Mouse (Mus musculus): ENCODE measurements around the gene Golga3.
A peak's percentile ranks its signal among the peaks of the same experiment; 100 is the strongest.

Golga3 gene

GRCm38 (mm10) chr5:110222757-110223156 is 46.3 kb downstream of the Golga3 start:
- peaks cover 79% of the 10 kb centered on the region for H3K36me3 ChIP-seq (ENCODE audit: insufficient read depth, low read length)
- no peak overlapping the region for H3K4me3 ChIP-seq (replicated peaks; ENCODE audit: low read length)
- no peak for TF ChIP-seq POU5F1 (IDR thresholded peaks at IDR 0.05; ENCODE audit: borderline replicate concordance, low read length)
- no peak for TF ChIP-seq NANOG (IDR thresholded peaks at IDR 0.05; ENCODE audit: borderline replicate concordance, low read length)
- TF ChIP-seq CTCF (conservative IDR thresholded peaks at IDR 0.05; ENCODE audit: low read length): no peak
- H3K27me3 ChIP-seq (ENCODE audit: insufficient read depth, low read length): no peaks in the 10 kb centered on the region
- peaks cover 19% of the 10 kb centered on the region for H3K9me3 ChIP-seq (ENCODE audit: low read length)
- H3K4me1 ChIP-seq (replicated peaks; ENCODE audit: low read depth, low read length): peaks cover 11% of the 10 kb centered on the region

- Histone ChIP-seq H3K36me3 (ENCODE audit: insufficient read depth, low read length) (peaks cover 58% of the 10 kb centered on the region), H3K4me1 (replicated peaks; ENCODE audit: low read depth, low read length) (peaks cover 25% of the 10 kb centered on the region), H3K27me3 (ENCODE audit: insufficient read depth, low read length) (no peaks in the 10 kb centered on the region), H3K9me3 (ENCODE audit: low read length) (peaks cover 25% of the 10 kb centered on the region), H3K4me3 (replicated peaks; ENCODE audit: low read length) (no peak overlapping the region)
- TF ChIP-seq POU5F1 (IDR thresholded peaks at IDR 0.05; ENCODE audit: borderline replicate concordance, low read length) (no peak), NANOG (IDR thresholded peaks at IDR 0.05; ENCODE audit: borderline replicate concordance, low read length) (no peak), CTCF (conservative IDR thresholded peaks at IDR 0.05; ENCODE audit: low read length) (no peak)
Observed at GRCm38 (mm10) chr5:110225056-110225455, 48.6 kb downstream of the Golga3 start.

GRCm38 (mm10) chr5:110227336-110227883 is 50.9 kb downstream of the Golga3 start:
- Histone ChIP-seq H3K27me3 (ENCODE audit: insufficient read depth, low read length) (no peaks in the 10 kb centered on the region), H3K4me3 (replicated peaks; ENCODE audit: low read length) (no peak overlapping the region), H3K36me3 (ENCODE audit: insufficient read depth, low read length) (peaks cover 39% of the 10 kb centered on the region), H3K4me1 (replicated peaks; ENCODE audit: low read depth, low read length) (peaks cover 34% of the 10 kb centered on the region), H3K9me3 (ENCODE audit: low read length) (peaks cover 25% of the 10 kb centered on the region)
- peak; percentile 88 for TF ChIP-seq NANOG (IDR thresholded peaks at IDR 0.05; ENCODE audit: borderline replicate concordance, low read length)
- TF ChIP-seq CTCF (conservative IDR thresholded peaks at IDR 0.05; ENCODE audit: low read length): no peak

GRCm38 (mm10) chr5:110230401-110230779 is 53.9 kb downstream of the Golga3 start:
- TF ChIP-seq POU5F1 (IDR thresholded peaks at IDR 0.05; ENCODE audit: borderline replicate concordance, low read length): no peak
- TF ChIP-seq CTCF (conservative IDR thresholded peaks at IDR 0.05; ENCODE audit: low read length): no peak
- no peak for TF ChIP-seq NANOG (IDR thresholded peaks at IDR 0.05; ENCODE audit: borderline replicate concordance, low read length)
- Histone ChIP-seq H3K4me3 (replicated peaks; ENCODE audit: low read length) (peak overlapping the region; percentile 98), H3K27me3 (ENCODE audit: insufficient read depth, low read length) (no peaks in the 10 kb centered on the region), H3K4me1 (replicated peaks; ENCODE audit: low read depth, low read length) (peaks cover 47% of the 10 kb centered on the region), H3K36me3 (ENCODE audit: insufficient read depth, low read length) (peaks cover 32% of the 10 kb centered on the region), H3K9me3 (ENCODE audit: low read length) (peaks cover 25% of the 10 kb centered on the region)

- peaks cover 24% of the 10 kb centered on the region for H3K9me3 ChIP-seq (ENCODE audit: low read length)
- H3K4me3 ChIP-seq (replicated peaks; ENCODE audit: low read length): peak within 1 kb of the TSS; percentile 98
- no peaks in the 10 kb centered on the region for H3K27me3 ChIP-seq (ENCODE audit: insufficient read depth, low read length)
- TF ChIP-seq CTCF (conservative IDR thresholded peaks at IDR 0.05; ENCODE audit: low read length) (no peak), NANOG (IDR thresholded peaks at IDR 0.05; ENCODE audit: borderline replicate concordance, low read length) (no peak), POU5F1 (IDR thresholded peaks at IDR 0.05; ENCODE audit: borderline replicate concordance, low read length) (no peak)
- H3K36me3 ChIP-seq (ENCODE audit: insufficient read depth, low read length): peaks cover 31% of the 10 kb centered on the region
- H3K4me1 ChIP-seq (replicated peaks; ENCODE audit: low read depth, low read length): peaks cover 47% of the 10 kb centered on the region
Observed at GRCm38 (mm10) chr5:110230780-110231461, 54.4 kb downstream of the Golga3 start, which contains the start of gene Ankle2. Gene Ankle2 (plus strand): TSS chr5:110231004.

GRCm38 (mm10) chr5:110231638-110232037 is 55.1 kb downstream of the Golga3 start:
- H3K27me3 ChIP-seq (ENCODE audit: insufficient read depth, low read length): no peaks in the 10 kb centered on the region
- H3K4me1 ChIP-seq (replicated peaks; ENCODE audit: low read depth, low read length): peaks cover 45% of the 10 kb centered on the region
- H3K36me3 ChIP-seq (ENCODE audit: insufficient read depth, low read length): peaks cover 33% of the 10 kb centered on the region
- peaks cover 17% of the 10 kb centered on the region for H3K9me3 ChIP-seq (ENCODE audit: low read length)
- peak overlapping the region; percentile 98 for H3K4me3 ChIP-seq (replicated peaks; ENCODE audit: low read length)
- TF ChIP-seq POU5F1 (IDR thresholded peaks at IDR 0.05; ENCODE audit: borderline replicate concordance, low read length) (no peak), CTCF (conservative IDR thresholded peaks at IDR 0.05; ENCODE audit: low read length) (no peak; the same call in 1 of the 2 replicates), NANOG (IDR thresholded peaks at IDR 0.05; ENCODE audit: borderline replicate concordance, low read length) (no peak)

GRCm38 (mm10) chr5:110232346-110232745 is 55.8 kb downstream of the Golga3 start:
- Histone ChIP-seq H3K9me3 (ENCODE audit: low read length) (peaks cover 10% of the 10 kb centered on the region), H3K4me1 (replicated peaks; ENCODE audit: low read depth, low read length) (peaks cover 40% of the 10 kb centered on the region), H3K27me3 (ENCODE audit: insufficient read depth, low read length) (no peaks in the 10 kb centered on the region), H3K36me3 (ENCODE audit: insufficient read depth, low read length) (peaks cover 39% of the 10 kb centered on the region), H3K4me3 (replicated peaks; ENCODE audit: low read length) (peak overlapping the region; percentile 98; the same call in 1 of the 2 replicates)
- TF ChIP-seq NANOG (IDR thresholded peaks at IDR 0.05; ENCODE audit: borderline replicate concordance, low read length): no peak
- no peak for TF ChIP-seq POU5F1 (IDR thresholded peaks at IDR 0.05; ENCODE audit: borderline replicate concordance, low read length)
- TF ChIP-seq CTCF (conservative IDR thresholded peaks at IDR 0.05; ENCODE audit: low read length): no peak

GRCm38 (mm10) chr5:110244091-110244490 is 67.6 kb downstream of the Golga3 start:
- H3K9me3 ChIP-seq (ENCODE audit: low read length): no peaks in the 10 kb centered on the region
- H3K4me1 ChIP-seq (replicated peaks; ENCODE audit: low read depth, low read length): no peaks in the 10 kb centered on the region
- TF ChIP-seq CTCF (conservative IDR thresholded peaks at IDR 0.05; ENCODE audit: low read length) (no peak), NANOG (IDR thresholded peaks at IDR 0.05; ENCODE audit: borderline replicate concordance, low read length) (no peak), POU5F1 (IDR thresholded peaks at IDR 0.05; ENCODE audit: borderline replicate concordance, low read length) (no peak)
- no peak overlapping the region for H3K4me3 ChIP-seq (replicated peaks; ENCODE audit: low read length)
- no peaks in the 10 kb centered on the region for H3K27me3 ChIP-seq (ENCODE audit: insufficient read depth, low read length)
- peaks cover 97% of the 10 kb centered on the region for H3K36me3 ChIP-seq (ENCODE audit: insufficient read depth, low read length)
